Mouse (Mus musculus): ENCODE data around the gene Olfr1453. TPM values are rescaled to one million over a fixed set of nuclear protein-coding genes. Genes with fewer than 3 reads are reported as not detected.
"Not testable (repeated sequence)": the region's sequence is repeated elsewhere in the genome, so short reads cannot be mapped to it uniquely, and the experiment has no call there.

Gene Olfr1453
- not detected for total RNA-seq (2021)
- long read RNA-seq, experiment 1: 0 reads
- long read RNA-seq, experiment 2: 0 reads

GRCm38 (mm10) chr19:13028227-13028626, at the start of gene Olfr1453:
Olfr1453 (minus strand) TSS chr19:13028327.
- DNase-seq: no peak

- no peak for DNase-seq
Measured at GRCm38 (mm10) chr19:13060310-13060709, 32.2 kb upstream of the Olfr1453 start, which contains the start of gene Olfr1454. Olfr1454 (plus strand) TSS chr19:13060610.

- no peak for DNase-seq
Measured at GRCm38 (mm10) chr19:12994714-12995113, 33.4 kb downstream of the Olfr1453 start, which contains the start of gene Olfr1451. Olfr1451 (plus strand) TSS chr19:12995014.

GRCm38 (mm10) chr19:12992316-12992715, 35.8 kb downstream of the Olfr1453 start:
- not testable (repeated sequence) for DNase-seq

Other genes starting within 250 kb of the Olfr1453 start
- 10 to 100 TPM; 68.7 to 69.4 TPM for gene Zfp91, start 232.2 kb downstream of the Olfr1453 start, total RNA-seq (2021)
- gene Lpxn, start 232.1 kb downstream of the Olfr1453 start, total RNA-seq (2021): 1 to 10 TPM in 1 of 2 experiments, under 1 TPM in 1; 0.85 to 1.1 TPM
- gene Gm5244, start 181.6 kb downstream of the Olfr1453 start, total RNA-seq (2021): not detected
- not detected for gene Olfr1444, start 171.0 kb downstream of the Olfr1453 start, total RNA-seq (2021)
- gene Olfr1445, start 144.5 kb downstream of the Olfr1453 start, total RNA-seq (2021): not detected
- gene Olfr1446, start 134.8 kb downstream of the Olfr1453 start, total RNA-seq (2021): not detected
- gene Olfr1447, start 124.6 kb downstream of the Olfr1453 start, total RNA-seq (2021): not detected
- gene Olfr1448, start 103.9 kb downstream of the Olfr1453 start, total RNA-seq (2021): not detected
- not detected for gene Olfr1449, start 97.5 kb downstream of the Olfr1453 start, total RNA-seq (2021)
- not detected for gene Olfr1450, start 78.1 kb downstream of the Olfr1453 start, total RNA-seq (2021)
- gene Olfr1451, start 33.3 kb downstream of the Olfr1453 start, total RNA-seq (2021): not detected
- not detected for gene Olfr1454, start 32.3 kb upstream of the Olfr1453 start, total RNA-seq (2021)
- gene Olfr1457, start 69.6 kb upstream of the Olfr1453 start, total RNA-seq (2021): not detected
- gene Olfr1458, start 78.4 kb upstream of the Olfr1453 start, total RNA-seq (2021): not detected
- gene Olfr1459, start 121.2 kb upstream of the Olfr1453 start, total RNA-seq (2021): under 1 TPM in 1 of 2 experiments, not detected in 1; 0.07 TPM
- gene Olfr1461, start 134.7 kb upstream of the Olfr1453 start, total RNA-seq (2021): not detected
- gene Olfr1462, start 157.4 kb upstream of the Olfr1453 start, total RNA-seq (2021): not detected
- gene Olfr1463, start 203.0 kb upstream of the Olfr1453 start, total RNA-seq (2021): not detected